Mouse (Mus musculus) erythroblast, embryonic 14.5 days (primary cell): Measurements from ENCODE around the gene Liph.

ENCODE experiments used
- GATA1 ChIP-seq: IDR thresholded peaks from 2 replicates; pipeline ENCODE4 v1.6.1; 2012; ENCODE audit warnings: low read length, inconsistent platforms, mixed read lengths
- TAL1 ChIP-seq: IDR thresholded peaks from 3 replicates; pipeline ENCODE4 v1.6.1; 2012; ENCODE audit warnings: low read length, inconsistent platforms, mixed read lengths

GRCm38 (mm10) chr16:21998061-21998460, 2.6 kb upstream of the Liph start:
- TF ChIP-seq TAL1 (no peak), GATA1 (no peak)
